Mouse (Mus musculus) lung, postnatal 0 days (tissue): Measurements from ENCODE around the gene Adcy1. TPM values are rescaled to one million over a fixed set of nuclear protein-coding genes. Genes with fewer than 3 reads are reported as not detected.

Experiments used
- ATAC-seq: fragments of 200-750 bp; cut with Nextera tagmentation; 2 replicates; pipeline ENCODE4 v1.8.0; 2017; ENCODE audit warnings: moderate library complexity
- DNase-seq: peaks from one replicate; pipeline ENCODE4 v3.0.0-alpha.2; 2016; ENCODE audit warnings: low spot score
- H3K27ac ChIP-seq: fragments of 300-500 bp; sonication (generic); 2 replicates; pipeline ENCODE4 v1.5.1; 2014; ENCODE audit warnings: antibody characterized with exemption, mild to moderate bottlenecking, low read length, mixed read lengths
- H3K27me3 ChIP-seq: fragments of 300-500 bp; sonication (generic); replicated peaks from 2 replicates; pipeline ENCODE4 v1.6.1; 2014; ENCODE audit warnings: low read length, mixed read lengths; ENCODE audit not compliant: insufficient read depth
- H3K36me3 ChIP-seq: fragments of 300-500 bp; sonication (generic); 2 replicates; pipeline ENCODE4 v1.6.1; 2014; ENCODE audit warnings: low read length, mixed read lengths; ENCODE audit not compliant: insufficient read depth
- H3K4me1 ChIP-seq: fragments of 300-500 bp; sonication (generic); 2 replicates; pipeline ENCODE4 v1.6.1; 2014; ENCODE audit warnings: antibody characterized with exemption, low read depth, low read length, mixed read lengths; ENCODE audit not compliant: insufficient read depth
- H3K4me2 ChIP-seq: fragments of 300-500 bp; sonication (generic); replicated peaks from 2 replicates; pipeline ENCODE4 v1.6.1; 2014; ENCODE audit warnings: low read depth, mild to moderate bottlenecking, low read length, moderate library complexity, mixed read lengths
- H3K4me3 ChIP-seq: fragments of 300-500 bp; sonication (generic); 2 replicates; pipeline ENCODE4 v1.5.1; 2014; ENCODE audit warnings: low read depth, low read length
- H3K9ac ChIP-seq: fragments of 300-500 bp; sonication (generic); replicated peaks from 2 replicates; pipeline ENCODE4 v1.6.1; 2014; ENCODE audit warnings: low read depth, mild to moderate bottlenecking
- H3K9me3 ChIP-seq: fragments of 300-500 bp; sonication (generic); 2 replicates; pipeline ENCODE4 v1.6.1; 2016; ENCODE audit warnings: low read length, mixed read lengths
- CTCF ChIP-seq: IDR thresholded peaks from 2 replicates; pipeline ENCODE4 v1.5.1; 2016; ENCODE audit warnings: antibody characterized with exemption, mild to moderate bottlenecking
- EP300 ChIP-seq: IDR thresholded peaks from 2 replicates; pipeline ENCODE4 v1.6.1; 2016; ENCODE audit warnings: antibody characterized with exemption, mild to moderate bottlenecking, control low read depth
- WGBS: fragments of 180-500 bp; shearing (Covaris S2); extraction: QIAGEN DNeasy Blood & Tissue Kit; methylation state at CpG from one replicate; pipeline ENCODE4 v1.1.7; 2014; 5-methylcytosine and 5-hydroxymethylcytosine counted together
- polyA plus RNA-seq: library from polyadenylated mRNA; unstranded; fragments of >200 nt; fragmentation: Nextera tagmentation; extraction: Ambion mirVana; gene quantifications from 2 replicates; pipeline ENCODE4 v1.2.1, GENCODE M21; 2015

The Adcy1 gene
- 0.24 and 0.31 TPM in 2 replicates for polyA plus RNA-seq

- TF ChIP-seq EP300 (no peak), CTCF (no peak)
- H3K27me3 ChIP-seq, result peaks cover 49% of the 10 kb centered on the region
- under 1% methylated on average over 30 of the region's 69 CpGs for WGBS
These were observed at the start of gene Adcy1 for GRCm38 (mm10) chr11:7063001-7063584. Gene Adcy1 (plus strand): TSS chr11:7063489.

GRCm38 (mm10) chr11:7016907-7017306 is 46.4 kb upstream of the Adcy1 start:
- Histone ChIP-seq H3K27me3 (no peaks in the 10 kb centered on the region), H3K36me3 (no peaks in the 10 kb centered on the region), H3K4me1 (no peaks in the 10 kb centered on the region), H3K4me2 (no peak overlapping the region), H3K4me3 (no peak overlapping the region), H3K9me3 (no peaks in the 10 kb centered on the region), H3K27ac (no peak overlapping the region), H3K9ac (no peak overlapping the region)
- TF ChIP-seq CTCF (no peak), EP300 (no peak)
- ATAC-seq (no peak), DNase-seq (no peak)
- WGBS, result 88% methylated on average over 12 of the region's 12 CpGs

More at GRCm38 (mm10) chr11:7063001-7063584, at the start of gene Adcy1:
- no peak within 1 kb of the TSS for H3K27ac ChIP-seq
- H3K4me1 ChIP-seq, result peaks cover 4% of the 10 kb centered on the region; the same call in 1 of the 2 replicates
- H3K4me3 ChIP-seq, result peak within 1 kb of the TSS; percentile 41
- H3K9ac ChIP-seq, result no peak within 1 kb of the TSS
- ATAC-seq, result no peak
- H3K36me3 ChIP-seq, result no peaks in the 10 kb centered on the region
- no peak for DNase-seq
- H3K4me2 ChIP-seq, result peak within 1 kb of the TSS; percentile 75
- no peaks in the 10 kb centered on the region for H3K9me3 ChIP-seq

GRCm38 (mm10) chr11:7018078-7018477 is 45.2 kb upstream of the Adcy1 start:
- WGBS, result 92% methylated on average over 5 of the region's 5 CpGs
- TF ChIP-seq EP300 (no peak), CTCF (no peak)

GRCm38 (mm10) chr11:7019006-7019525 is 44.2 kb upstream of the Adcy1 start:
- ATAC-seq (no peak), DNase-seq (no peak)
- no peaks in the 10 kb centered on the region for H3K27me3 ChIP-seq
- H3K9ac ChIP-seq, result no peak overlapping the region
- TF ChIP-seq CTCF, result no peak
- no peak for TF ChIP-seq EP300
- no peak overlapping the region for H3K27ac ChIP-seq
- no peaks in the 10 kb centered on the region for H3K36me3 ChIP-seq
- no peak overlapping the region for H3K4me3 ChIP-seq
- WGBS, result 83% methylated on average over 7 of the region's 7 CpGs
- no peak overlapping the region for H3K4me2 ChIP-seq
- no peaks in the 10 kb centered on the region for H3K4me1 ChIP-seq
- H3K9me3 ChIP-seq, result no peaks in the 10 kb centered on the region

More at GRCm38 (mm10) chr11:7018078-7018477, 45.2 kb upstream of the Adcy1 start:
- DNase-seq, result no peak
- no peak overlapping the region for H3K27ac ChIP-seq
- H3K36me3 ChIP-seq, result no peaks in the 10 kb centered on the region
- no peak overlapping the region for H3K4me2 ChIP-seq
- no peaks in the 10 kb centered on the region for H3K9me3 ChIP-seq
- H3K4me3 ChIP-seq, result no peak overlapping the region
- no peak for ATAC-seq
- H3K27me3 ChIP-seq, result no peaks in the 10 kb centered on the region
- no peak overlapping the region for H3K9ac ChIP-seq
- H3K4me1 ChIP-seq, result no peaks in the 10 kb centered on the region

GRCm38 (mm10) chr11:7033063-7033462 is 30.2 kb upstream of the Adcy1 start:
- no peak overlapping the region for H3K4me2 ChIP-seq
- H3K4me1 ChIP-seq, result no peaks in the 10 kb centered on the region
- H3K9ac ChIP-seq, result no peak overlapping the region
- no peaks in the 10 kb centered on the region for H3K27me3 ChIP-seq
- H3K4me3 ChIP-seq, result no peak overlapping the region
- ATAC-seq, result no peak
- H3K27ac ChIP-seq, result no peak overlapping the region
- WGBS, result 62% methylated on average over 2 of the region's 2 CpGs
- DNase-seq, result no peak
- no peaks in the 10 kb centered on the region for H3K9me3 ChIP-seq
- TF ChIP-seq CTCF (no peak), EP300 (no peak)
- H3K36me3 ChIP-seq, result no peaks in the 10 kb centered on the region

- H3K27me3 ChIP-seq, result no peaks in the 10 kb centered on the region
- H3K4me2 ChIP-seq, result no peak overlapping the region
- H3K9me3 ChIP-seq, result no peaks in the 10 kb centered on the region
- no peak for ATAC-seq
- no peaks in the 10 kb centered on the region for H3K36me3 ChIP-seq
- TF ChIP-seq CTCF, result no peak
- no peak for TF ChIP-seq EP300
- no peaks in the 10 kb centered on the region for H3K4me1 ChIP-seq
- DNase-seq, result no peak
- no peak overlapping the region for H3K4me3 ChIP-seq
- 13% methylated on average over 7 of the region's 7 CpGs for WGBS
- no peak overlapping the region for H3K27ac ChIP-seq
- no peak overlapping the region for H3K9ac ChIP-seq
These were observed 23.6 kb upstream of the Adcy1 start for GRCm38 (mm10) chr11:7039722-7040121.
